Mouse (Mus musculus) ES-Bruce4 (cell line): Measurements from ENCODE around the gene Mef2c. TPM values are rescaled to one million over a fixed set of nuclear protein-coding genes. Genes with fewer than 3 reads are reported as not detected.

Experiments used
- H3K27ac ChIP-seq: 2 replicates; pipeline ENCODE4 v1.5.1; 2012; ENCODE audit warnings: low read length, inconsistent platforms; ENCODE audit not compliant: insufficient read depth
- H3K27me3 ChIP-seq: 2 replicates; pipeline ENCODE4 v1.6.1; 2012; ENCODE audit warnings: mild to moderate bottlenecking, low read length, inconsistent platforms; ENCODE audit not compliant: control insufficient read depth, poor library complexity, insufficient read depth, severe bottlenecking
- H3K36me3 ChIP-seq: 2 replicates; pipeline ENCODE4 v1.6.1; 2012; ENCODE audit warnings: inconsistent platforms, mild to moderate bottlenecking, low read length, moderate library complexity; ENCODE audit not compliant: control insufficient read depth, poor library complexity, insufficient read depth, severe bottlenecking
- H3K4me1 ChIP-seq: one replicate; pipeline ENCODE4 v1.8.1; 2011; ENCODE audit warnings: low read length; ENCODE audit not compliant: control insufficient read depth, insufficient read depth
- H3K4me3 ChIP-seq: 2 replicates; pipeline ENCODE4 v1.5.1; 2011; ENCODE audit warnings: low read depth, mild to moderate bottlenecking, low read length
- H3K9ac ChIP-seq: 2 replicates; pipeline ENCODE4 v1.6.1; 2012; ENCODE audit warnings: low read depth, mild to moderate bottlenecking, inconsistent platforms; ENCODE audit not compliant: poor library complexity, severe bottlenecking
- H3K9me3 ChIP-seq: replicated peaks from 2 replicates; pipeline ENCODE4 v1.6.1; 2012; ENCODE audit warnings: mild to moderate bottlenecking, low read length, inconsistent platforms; ENCODE audit not compliant: control insufficient read depth, poor library complexity, insufficient read depth, severe bottlenecking
- CTCF ChIP-seq: IDR thresholded peaks from one replicate; pipeline ENCODE4 v1.8.1; 2011; ENCODE audit warnings: low read depth, low read length
- EP300 ChIP-seq: IDR thresholded peaks from 2 replicates; pipeline ENCODE4 v1.6.1; 2011; ENCODE audit warnings: low read depth, low read length; ENCODE audit not compliant: insufficient read depth
- POLR2A ChIP-seq: IDR thresholded peaks from one replicate; pipeline ENCODE4 v1.8.1; 2011; ENCODE audit warnings: low read length; ENCODE audit not compliant: insufficient read depth
- polyA plus RNA-seq: library from polyadenylated mRNA; stranded (reverse); fragments of >200 nt; gene quantifications from 2 replicates; pipeline ENCODE4 v1.2.4, GENCODE M21; 2011; ENCODE audit warnings: low read depth; ENCODE audit not compliant: missing spikeins, insufficient read depth, insufficient read length

Mef2c gene
- polyA plus RNA-seq, 1 experiment = not detected

DNA sequence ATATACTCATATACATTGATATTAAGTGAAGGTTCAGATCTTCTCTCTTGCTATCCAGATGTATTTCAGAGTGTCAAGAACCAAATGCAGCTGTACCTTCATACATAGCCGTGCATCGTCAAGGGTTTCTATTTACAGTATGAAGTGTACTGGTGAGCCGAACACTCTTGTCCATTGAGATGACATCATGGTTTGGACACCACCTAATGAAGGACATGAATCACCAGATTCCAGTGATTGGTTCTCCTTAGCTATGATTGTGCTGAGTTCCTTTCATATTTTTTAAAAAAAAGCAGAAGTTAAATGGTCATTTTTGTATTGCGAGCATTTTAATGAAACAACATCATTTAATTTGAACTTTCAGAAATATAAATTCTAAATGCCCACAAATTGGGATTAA is 97.9 kb downstream of the Mef2c start:
- Histone ChIP-seq H3K9me3 (no peaks in the 10 kb centered on the region), H3K36me3 (no peaks in the 10 kb centered on the region), H3K4me1 (no peaks in the 10 kb centered on the region), H3K4me3 (no peak overlapping the region), H3K27me3 (no peaks in the 10 kb centered on the region), H3K27ac (no peak overlapping the region), H3K9ac (no peak overlapping the region)
- no peak for TF ChIP-seq CTCF
- TF ChIP-seq EP300 = no peak
- TF ChIP-seq POLR2A = no peak

- Histone ChIP-seq H3K9me3 (no peaks in the 10 kb centered on the region), H3K27ac (no peak overlapping the region), H3K27me3 (no peaks in the 10 kb centered on the region), H3K9ac (no peak overlapping the region), H3K4me3 (no peak overlapping the region), H3K36me3 (no peaks in the 10 kb centered on the region), H3K4me1 (no peaks in the 10 kb centered on the region)
- no peak for TF ChIP-seq CTCF
- no peak for TF ChIP-seq POLR2A
- TF ChIP-seq EP300 = no peak
Observed at GRCm38 (mm10) chr13:83603373-83604265, 99.8 kb downstream of the Mef2c start.

- TF ChIP-seq CTCF = no peak
- TF ChIP-seq POLR2A = no peak
- no peak for TF ChIP-seq EP300
- Histone ChIP-seq H3K9ac (no peak overlapping the region), H3K36me3 (no peaks in the 10 kb centered on the region), H3K27me3 (no peaks in the 10 kb centered on the region), H3K9me3 (no peaks in the 10 kb centered on the region), H3K4me1 (no peaks in the 10 kb centered on the region), H3K27ac (no peak overlapping the region), H3K4me3 (no peak overlapping the region)
Observed at GRCm38 (mm10) chr13:83604320-83604719, 100.5 kb downstream of the Mef2c start.

DNA sequence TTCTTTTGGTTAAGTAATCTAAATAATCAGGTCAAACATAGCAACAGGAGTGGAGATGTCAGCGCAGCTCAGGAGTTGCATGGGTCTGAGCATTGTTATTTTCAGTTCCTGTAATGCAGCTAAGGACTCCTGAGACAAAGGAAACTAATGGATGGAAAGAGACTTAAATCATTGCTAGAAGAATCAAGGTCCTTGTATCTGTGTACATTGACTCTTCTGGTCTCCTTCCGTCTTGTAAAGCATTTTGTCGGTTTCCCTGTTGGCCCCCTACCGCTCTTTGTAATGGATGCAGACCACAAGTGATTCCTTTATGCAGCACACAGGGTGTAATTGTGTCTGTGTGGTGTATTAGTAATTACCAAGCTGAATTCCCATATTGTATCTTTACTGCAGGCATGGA is 101.0 kb downstream of the Mef2c start:
- no peaks in the 10 kb centered on the region for H3K27me3 ChIP-seq
- no peak overlapping the region for H3K9ac ChIP-seq
- no peaks in the 10 kb centered on the region for H3K9me3 ChIP-seq
- H3K27ac ChIP-seq = no peak overlapping the region
- no peaks in the 10 kb centered on the region for H3K36me3 ChIP-seq
- no peak for TF ChIP-seq EP300
- no peak for TF ChIP-seq CTCF
- no peak for TF ChIP-seq POLR2A
- no peak overlapping the region for H3K4me3 ChIP-seq
- no peaks in the 10 kb centered on the region for H3K4me1 ChIP-seq

DNA sequence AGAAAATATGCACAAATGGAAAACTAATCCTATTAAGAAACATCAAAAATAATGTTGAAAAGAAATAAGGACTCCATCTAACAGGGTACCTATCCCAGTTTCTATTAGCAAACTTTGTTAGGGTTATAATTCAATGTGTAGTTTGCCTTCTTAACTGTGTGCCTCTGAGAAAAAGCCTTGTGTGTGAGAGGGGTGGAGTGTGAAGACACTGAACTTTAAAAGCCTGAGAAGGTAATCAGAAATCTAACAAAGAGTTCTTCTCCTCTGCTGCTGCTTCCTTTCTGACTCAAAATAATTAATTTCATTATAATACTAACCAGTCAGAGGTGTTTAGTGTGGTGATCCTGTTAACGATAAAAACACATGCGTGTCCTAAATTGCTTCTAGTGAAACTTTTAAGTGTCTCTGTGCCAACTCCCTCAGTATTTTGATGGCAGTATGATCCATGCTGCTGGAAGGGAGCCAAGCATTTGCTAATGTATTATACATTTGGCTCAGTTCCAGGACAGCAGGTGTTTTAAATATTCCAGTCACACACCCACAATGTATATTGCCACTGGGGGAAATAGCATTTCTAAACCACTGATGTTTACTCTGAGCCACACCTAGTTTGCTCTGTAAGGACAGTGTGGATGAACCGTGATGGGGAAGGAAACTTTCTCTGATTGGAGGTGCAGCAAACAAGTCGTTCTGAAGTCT is 104.2 kb downstream of the Mef2c start:
- TF ChIP-seq CTCF (no peak), EP300 (no peak), POLR2A (no peak)
- no peak overlapping the region for H3K9ac ChIP-seq
- no peaks in the 10 kb centered on the region for H3K27me3 ChIP-seq
- H3K4me1 ChIP-seq = no peaks in the 10 kb centered on the region
- no peak overlapping the region for H3K27ac ChIP-seq
- H3K4me3 ChIP-seq = no peak overlapping the region
- no peaks in the 10 kb centered on the region for H3K9me3 ChIP-seq
- H3K36me3 ChIP-seq = no peaks in the 10 kb centered on the region

- no peaks in the 10 kb centered on the region for H3K36me3 ChIP-seq
- no peak overlapping the region for H3K9ac ChIP-seq
- no peak overlapping the region for H3K4me3 ChIP-seq
- no peaks in the 10 kb centered on the region for H3K27me3 ChIP-seq
- no peaks in the 10 kb centered on the region for H3K9me3 ChIP-seq
- H3K4me1 ChIP-seq = no peaks in the 10 kb centered on the region
- H3K27ac ChIP-seq = no peak overlapping the region
- TF ChIP-seq EP300 (no peak), CTCF (no peak), POLR2A (no peak)
Observed at GRCm38 (mm10) chr13:83608851-83609516, 105.2 kb downstream of the Mef2c start.
